Mouse (Mus musculus) liver, postnatal 0 days (tissue): ENCODE results near the gene Rps19bp1. TPM values are rescaled to one million over a fixed set of nuclear protein-coding genes. Genes with fewer than 3 reads are reported as not detected.

Experiments
- ATAC-seq: fragments of 200-750 bp; cut with Nextera tagmentation; 2 replicates; pipeline ENCODE4 v1.8.0; 2017; ENCODE audit warnings: mild to moderate bottlenecking, moderate library complexity
- DNase-seq: peaks from one replicate; pipeline ENCODE4 v3.0.0-alpha.2; 2016
- H3K27ac ChIP-seq: fragments of 300-500 bp; sonication (generic); 2 replicates; pipeline ENCODE4 v1.5.1; 2014; ENCODE audit warnings: antibody characterized with exemption, moderate library complexity, mild to moderate bottlenecking, low read depth
- H3K27me3 ChIP-seq: fragments of 300-500 bp; sonication (generic); 2 replicates; pipeline ENCODE4 v1.6.1; 2014; ENCODE audit warnings: low read length, control low read depth, mixed read lengths; ENCODE audit not compliant: insufficient read depth
- H3K36me3 ChIP-seq: fragments of 300-500 bp; sonication (generic); replicated peaks from 2 replicates; pipeline ENCODE4 v1.6.1; 2014; ENCODE audit warnings: mild to moderate bottlenecking, control low read depth, low read length, moderate library complexity, mixed read lengths; ENCODE audit not compliant: insufficient read depth
- H3K4me1 ChIP-seq: fragments of 300-500 bp; sonication (generic); 2 replicates; pipeline ENCODE4 v1.6.1; 2014; ENCODE audit warnings: antibody characterized with exemption, mild to moderate bottlenecking, control low read depth; ENCODE audit not compliant: insufficient read depth
- H3K4me2 ChIP-seq: fragments of 300-500 bp; sonication (generic); 2 replicates; pipeline ENCODE4 v1.6.1; 2014; ENCODE audit warnings: low read depth, mild to moderate bottlenecking, low read length, moderate library complexity, mixed read lengths
- H3K4me3 ChIP-seq: fragments of 300-500 bp; sonication (generic); 2 replicates; pipeline ENCODE4 v1.5.1; 2014; ENCODE audit warnings: low read depth, low read length
- H3K9ac ChIP-seq: fragments of 300-500 bp; sonication (generic); replicated peaks from 2 replicates; pipeline ENCODE4 v1.6.1; 2014; ENCODE audit warnings: mild to moderate bottlenecking, moderate library complexity
- H3K9me3 ChIP-seq: fragments of 300-500 bp; sonication (generic); 2 replicates; pipeline ENCODE4 v1.6.1; 2016; ENCODE audit warnings: mild to moderate bottlenecking, control low read depth, low read length, mixed read lengths
- CTCF ChIP-seq: sonication (generic); IDR thresholded peaks from 2 replicates; pipeline ENCODE4 v1.5.1; 2016; ENCODE audit warnings: antibody characterized with exemption, low read depth
- EP300 ChIP-seq: IDR thresholded peaks from 2 replicates; pipeline ENCODE4 v1.6.1; 2016; ENCODE audit warnings: antibody characterized with exemption, low read depth, mild to moderate bottlenecking
- WGBS: fragments of 180-500 bp; shearing (Covaris S2); extraction: QIAGEN DNeasy Blood & Tissue Kit; methylation state at CpG from one replicate; pipeline ENCODE4 v1.1.7; 2014; ENCODE audit not compliant: insufficient replicate concordance; 5-methylcytosine and 5-hydroxymethylcytosine counted together
- polyA plus RNA-seq: library from polyadenylated mRNA; unstranded; fragments of >200 nt; fragmentation: Nextera tagmentation; extraction: Ambion mirVana; gene quantifications from 2 replicates; pipeline ENCODE4 v1.2.1, GENCODE M21; 2015

Rps19bp1 gene
- polyA plus RNA-seq, 1 experiment from 2014 or later: 27.0 TPM

DNA sequence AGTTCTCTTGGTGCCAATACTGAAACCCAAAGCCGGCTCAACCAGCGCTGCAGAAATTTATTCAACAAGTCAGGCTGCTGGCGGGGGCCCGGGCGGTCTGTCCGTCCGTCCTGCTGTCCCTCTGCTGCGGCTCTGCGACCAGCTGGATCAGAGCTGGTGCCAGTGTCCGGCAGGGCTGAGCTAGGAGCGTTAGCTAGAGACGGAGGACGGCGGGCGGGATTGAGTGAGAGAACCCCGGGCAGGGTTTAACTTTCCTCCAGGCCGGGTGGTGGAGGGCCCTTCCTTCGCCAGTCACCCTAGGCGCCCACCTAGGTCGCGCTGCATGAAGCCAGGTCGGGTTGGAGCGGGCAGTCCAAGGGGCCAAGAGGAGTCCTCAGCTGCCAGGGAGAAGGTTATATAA lies 23.9 kb upstream of the Rps19bp1 start:
- DNase-seq: no peak
- ATAC-seq: no peak

DNA sequence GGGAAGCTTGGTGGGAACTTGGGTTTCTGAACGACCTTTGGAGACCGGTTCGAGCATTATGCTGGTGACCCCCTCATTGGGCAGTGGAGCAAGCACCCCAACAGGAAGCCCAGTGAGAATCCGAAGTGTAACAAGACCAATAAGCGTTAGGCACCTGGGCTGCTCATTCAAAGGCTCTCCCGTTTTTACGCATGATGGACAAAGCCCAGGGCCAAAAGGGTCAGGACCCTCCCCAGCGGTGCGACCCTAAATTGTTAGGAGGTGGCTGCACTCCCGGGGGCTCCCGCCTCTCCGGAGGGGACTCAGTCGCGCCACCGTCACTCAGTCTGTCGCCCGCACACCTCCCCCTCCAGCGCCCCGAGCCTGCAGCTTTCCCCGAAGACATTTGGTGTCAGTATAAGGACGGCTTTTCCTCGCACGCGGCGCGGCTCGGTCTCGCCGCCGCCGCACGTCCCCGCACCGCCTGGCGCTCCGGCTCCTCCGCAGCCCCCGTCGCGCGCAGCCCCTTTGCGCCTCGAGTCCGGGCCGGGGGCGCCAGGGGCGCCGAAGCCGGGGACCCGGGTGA lies 22.8 kb upstream of the Rps19bp1 start, which contains the start of gene Cacna1i:
Gene Cacna1i (plus strand): TSS at position 388 of the 565 bp plus-strand sequence.
- peak within 1 kb of the TSS; percentile 49 for H3K4me2 ChIP-seq
- H3K9me3 ChIP-seq: no peaks in the 10 kb centered on the region
- no peaks in the 10 kb centered on the region for H3K36me3 ChIP-seq
- WGBS: 2% methylated on average over 34 of the region's 50 CpGs
- DNase-seq: no peak
- H3K4me1 ChIP-seq: 0 out of 2 replicates have a peak, but pooled peaks cover 2% of the 10 kb centered on the region
- peaks cover 58% of the 10 kb centered on the region for H3K27me3 ChIP-seq
- ATAC-seq: no peak
- H3K9ac ChIP-seq: no peak within 1 kb of the TSS
- H3K4me3 ChIP-seq: 0 out of 2 replicates have a peak within 1 kb of the TSS, but pooled peaks have one; percentile 13
- TF ChIP-seq CTCF (no peak), EP300 (no peak)
- H3K27ac ChIP-seq: no peak within 1 kb of the TSS

More for the DNA sequence above, 23.9 kb upstream of the Rps19bp1 start:
- Histone ChIP-seq H3K4me2 (peak overlapping the region; percentile 18; the same call in 1 of the 2 replicates), H3K27me3 (peaks cover 58% of the 10 kb centered on the region), H3K36me3 (no peaks in the 10 kb centered on the region), H3K9me3 (no peaks in the 10 kb centered on the region), H3K27ac (no peak overlapping the region), H3K4me1 (0 out of 2 replicates have a peak, but pooled peaks cover 2% of the 10 kb centered on the region), H3K4me3 (0 out of 2 replicates have a peak overlapping the region, but pooled peaks have one; percentile 13), H3K9ac (no peak overlapping the region)
- TF ChIP-seq EP300 (no peak), CTCF (no peak)
- 12% methylated on average over 23 of the region's 23 CpGs for WGBS

DNA sequence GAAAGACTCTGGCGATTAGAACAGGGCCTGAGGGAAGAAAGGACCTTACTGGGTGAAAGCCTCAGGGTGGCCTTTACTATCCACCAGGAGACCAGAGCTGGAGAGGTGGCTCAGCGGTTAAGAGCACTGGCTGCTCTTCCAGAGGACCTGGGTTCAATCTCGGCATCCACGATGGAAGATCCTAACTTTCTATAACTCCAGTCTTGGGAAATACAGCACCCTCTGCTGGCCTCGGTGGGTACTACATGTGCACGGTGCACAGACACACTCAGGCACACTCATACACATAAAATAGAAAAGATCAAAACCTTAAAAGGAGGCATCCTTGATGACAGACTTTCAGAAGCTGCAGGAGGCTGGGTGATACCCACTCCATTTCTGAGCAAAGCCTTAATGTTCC lies 16.5 kb upstream of the Rps19bp1 start:
- Histone ChIP-seq H3K4me1 (no peaks in the 10 kb centered on the region), H3K9ac (no peak overlapping the region), H3K4me3 (no peak overlapping the region), H3K27me3 (peaks cover 20% of the 10 kb centered on the region), H3K36me3 (no peaks in the 10 kb centered on the region), H3K9me3 (no peaks in the 10 kb centered on the region), H3K4me2 (no peak overlapping the region), H3K27ac (no peak overlapping the region)
- no peak for TF ChIP-seq EP300
- peak; percentile 86 for TF ChIP-seq CTCF
- no peak for ATAC-seq
- 19% methylated on average over 6 of the region's 6 CpGs for WGBS
- peak; percentile 76 for DNase-seq

DNA sequence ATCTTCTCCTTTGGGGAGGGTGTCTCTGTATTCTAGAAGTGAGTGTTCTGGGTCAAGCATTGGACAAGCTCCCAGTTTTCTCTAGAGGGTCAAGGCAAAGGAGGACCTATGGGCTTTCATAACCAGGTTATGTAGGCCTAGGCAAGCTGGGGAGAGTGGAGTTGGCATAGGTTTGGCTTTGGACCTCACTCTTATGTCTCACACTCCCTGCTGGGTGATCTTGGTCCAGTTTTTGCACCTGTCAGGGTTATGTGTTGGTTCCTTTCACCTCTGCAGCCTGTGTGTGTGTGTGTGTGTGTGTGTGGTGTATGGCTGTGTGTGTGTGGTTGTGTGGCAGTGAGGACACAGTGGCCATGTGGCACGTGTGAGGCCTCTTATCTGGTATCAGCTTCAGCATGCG lies 14.9 kb upstream of the Rps19bp1 start:
- H3K27me3 ChIP-seq: 0 out of 2 replicates have a peak, but pooled peaks cover 8% of the 10 kb centered on the region

DNA sequence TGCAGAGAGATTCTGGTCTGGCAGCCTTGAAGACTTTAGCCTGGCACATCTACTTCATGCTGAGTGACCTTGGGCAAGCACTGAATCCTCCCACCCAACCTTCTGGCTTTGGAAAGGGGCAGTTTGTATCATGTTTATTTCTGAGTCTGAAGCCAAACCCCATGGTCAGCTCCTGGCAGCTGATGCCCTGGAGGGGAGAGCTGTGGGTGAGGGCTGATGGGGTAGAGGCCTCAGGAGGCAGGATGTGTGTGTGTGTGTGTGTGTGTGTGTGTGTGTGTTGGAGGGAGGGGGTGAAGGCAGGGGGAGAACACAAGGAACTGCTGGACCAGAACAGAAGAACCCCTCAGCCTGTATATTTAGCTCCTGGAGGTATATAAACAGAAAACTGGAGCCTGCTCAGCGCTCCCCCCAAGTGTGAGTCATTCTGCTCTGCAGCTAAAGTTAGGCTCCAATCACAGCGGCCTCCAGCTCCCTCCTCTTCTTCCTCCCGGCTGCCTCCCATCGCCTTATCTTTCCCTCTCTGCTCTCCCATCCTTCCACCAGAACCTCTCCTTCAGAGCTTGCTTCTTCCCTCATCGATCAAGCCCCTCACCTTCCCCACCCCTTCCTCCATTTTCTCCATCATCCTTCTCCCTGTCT lies 14.1 kb upstream of the Rps19bp1 start:
- H3K9me3 ChIP-seq: no peaks in the 10 kb centered on the region
- no peak overlapping the region for H3K27ac ChIP-seq

More for the DNA sequence above, 14.9 kb upstream of the Rps19bp1 start:
- Histone ChIP-seq H3K4me2 (no peak overlapping the region), H3K27ac (no peak overlapping the region), H3K9ac (no peak overlapping the region), H3K4me3 (no peak overlapping the region), H3K9me3 (no peaks in the 10 kb centered on the region), H3K36me3 (no peaks in the 10 kb centered on the region), H3K4me1 (no peaks in the 10 kb centered on the region)
- DNase-seq (no peak), ATAC-seq (no peak)
- TF ChIP-seq EP300: no peak
- TF ChIP-seq CTCF: no peak
- WGBS: 63% methylated on average over 2 of the region's 2 CpGs

DNA sequence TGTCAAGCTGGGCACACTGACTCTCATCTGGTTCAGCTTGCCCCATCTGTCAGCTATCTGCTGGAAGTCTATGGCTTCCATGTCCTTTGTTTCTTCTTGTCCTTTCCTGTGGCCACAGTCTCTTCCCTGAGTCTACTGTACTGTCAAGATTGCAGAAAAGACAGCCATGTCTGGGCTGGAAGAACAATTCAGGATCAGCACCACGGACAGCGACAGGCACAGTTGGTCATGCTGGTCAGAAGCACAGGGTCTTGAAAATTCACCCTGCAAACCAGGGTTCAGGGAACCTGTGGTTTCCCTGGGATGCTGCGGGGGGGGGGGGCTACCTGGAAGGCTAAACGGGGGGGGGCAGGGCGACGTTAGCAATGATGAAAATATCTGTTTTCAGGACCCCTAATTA lies 13.5 kb upstream of the Rps19bp1 start:
- 0 out of 2 replicates have a peak, but pooled peaks cover 10% of the 10 kb centered on the region for H3K27me3 ChIP-seq
- H3K36me3 ChIP-seq: no peaks in the 10 kb centered on the region
- no peak overlapping the region for H3K4me3 ChIP-seq
- WGBS: 2% methylated on average over 6 of the region's 6 CpGs
- no peaks in the 10 kb centered on the region for H3K4me1 ChIP-seq
- peak; percentile 75 for DNase-seq
- no peak overlapping the region for H3K4me2 ChIP-seq
- ATAC-seq: no peak
- H3K9me3 ChIP-seq: no peaks in the 10 kb centered on the region
- no peak overlapping the region for H3K27ac ChIP-seq
- TF ChIP-seq EP300: no peak
- H3K9ac ChIP-seq: no peak overlapping the region

More for the DNA sequence above, 14.1 kb upstream of the Rps19bp1 start:
- H3K4me1 ChIP-seq: no peaks in the 10 kb centered on the region
- H3K36me3 ChIP-seq: no peaks in the 10 kb centered on the region
- DNase-seq (no peak), ATAC-seq (no peak)
- no peak overlapping the region for H3K4me2 ChIP-seq
- 57% methylated on average over 5 of the region's 5 CpGs for whole genome bisulfite sequencing
- TF ChIP-seq CTCF: no peak
- 0 out of 2 replicates have a peak, but pooled peaks cover 10% of the 10 kb centered on the region for H3K27me3 ChIP-seq
- H3K4me3 ChIP-seq: no peak overlapping the region
- H3K9ac ChIP-seq: no peak overlapping the region
